Mouse (Mus musculus): ENCODE measurements around the gene Chchd5. TPM values are rescaled to one million over a fixed set of nuclear protein-coding genes. Genes with fewer than 3 reads are reported as not detected.

Gene Chchd5
- 28.4 and 32.0 TPM in 2 replicates for polyA plus RNA-seq (2021; fragmentation: Nextera tagmentation)
- long read RNA-seq, experiment 1, transcript Chchd5-201 (4 exons, 1,325 nt) = major isoform, 20 of 31 reads
- long read RNA-seq, experiment 1, partial matches to known transcripts = 2 of 31 reads
- long read RNA-seq, experiment 1, other reads (novel, unspliced or antisense) = 3 of 31 reads
- long read RNA-seq, experiment 2, transcript Chchd5-201 (4 exons, 1,325 nt) = major isoform, 18 of 35 reads
- long read RNA-seq, experiment 2, partial matches to known transcripts = 9 of 35 reads
- long read RNA-seq, experiment 2, other reads (novel, unspliced or antisense) = 4 of 35 reads

GRCm38 (mm10) chr2:129129412-129129929 lies at the start of gene Chchd5:
Gene Chchd5, plus strand, starts transcription at chr2:129129700.

GRCm38 (mm10) chr2:129100784-129101310 lies 28.7 kb upstream of the Chchd5 start, which contains the start of gene Polr1b:
Gene Polr1b, plus strand, starts transcription at chr2:129100995.

Other genes starting within 250 kb of the Chchd5 start
- 4.7 and 6.5 TPM in 2 replicates for gene Zc3h8, start 185.6 kb upstream of the Chchd5 start, polyA plus RNA-seq (2021; fragmentation: Nextera tagmentation)
- gene Zc3h6, start 162.3 kb upstream of the Chchd5 start, polyA plus RNA-seq (2021; fragmentation: Nextera tagmentation) = 5.8 and 6.3 TPM in 2 replicates
- 2.2 and 2.6 TPM in 2 replicates for gene Gm10762, start 162.0 kb upstream of the Chchd5 start, polyA plus RNA-seq (2021; fragmentation: Nextera tagmentation)
- 0.03 TPM in 1 of 2 replicates, not detected in the other for gene Vinac1, start 81.5 kb upstream of the Chchd5 start, polyA plus RNA-seq (2021; fragmentation: Nextera tagmentation)
- gene Ttl, start 63.8 kb upstream of the Chchd5 start, polyA plus RNA-seq (2021; fragmentation: Nextera tagmentation) = 14.7 and 15.4 TPM in 2 replicates
- gene Polr1b, start 28.7 kb upstream of the Chchd5 start, polyA plus RNA-seq (2021; fragmentation: Nextera tagmentation) = 2.6 and 3.3 TPM in 2 replicates
- 15.8 and 16.3 TPM in 2 replicates for gene Slc20a1, start 69.1 kb downstream of the Chchd5 start, polyA plus RNA-seq (2021; fragmentation: Nextera tagmentation)
- 0.20 and 0.25 TPM in 2 replicates for gene Ckap2l, start 167.5 kb downstream of the Chchd5 start, polyA plus RNA-seq (2021; fragmentation: Nextera tagmentation)
- 0.24 and 0.40 TPM in 2 replicates for gene Il1a, start 180.3 kb downstream of the Chchd5 start, polyA plus RNA-seq (2021; fragmentation: Nextera tagmentation)
- 0.20 and 0.24 TPM in 2 replicates for gene Il1b, start 241.4 kb downstream of the Chchd5 start, polyA plus RNA-seq (2021; fragmentation: Nextera tagmentation)

All from layer of hippocampus, adult 6 months (tissue).